Mouse (Mus musculus) ES-CJ7 (cell line): ENCODE data around the gene Adgrl2.

Source experiments
- DNase-seq: peaks from one replicate; pipeline ENCODE4 v3.0.0; 2011; ENCODE audit warnings: low read depth, low spot score

The Adgrl2 gene

GRCm38 (mm10) chr3:148823551-148823950, 166.8 kb downstream of the Adgrl2 start:
- DNase-seq: no peak

GRCm38 (mm10) chr3:148821632-148822031, 168.7 kb downstream of the Adgrl2 start:
- no peak for DNase-seq

GRCm38 (mm10) chr3:148819323-148820046, 170.9 kb downstream of the Adgrl2 start:
- peak; percentile 8 for DNase-seq

- DNase-seq: no peak
Observed at GRCm38 (mm10) chr3:148818414-148819105, 171.8 kb downstream of the Adgrl2 start.

- DNase-seq: peak; percentile 27
Observed at GRCm38 (mm10) chr3:148817491-148817890, 172.9 kb downstream of the Adgrl2 start.

GRCm38 (mm10) chr3:148813121-148813520, 177.2 kb downstream of the Adgrl2 start:
- DNase-seq: no peak

- no peak for DNase-seq
Observed at GRCm38 (mm10) chr3:148812059-148812458, 178.3 kb downstream of the Adgrl2 start.

- no peak for DNase-seq
Observed at GRCm38 (mm10) chr3:148806977-148807376, 183.4 kb downstream of the Adgrl2 start.

- no peak for DNase-seq
Observed at GRCm38 (mm10) chr3:148793286-148793913, 197.0 kb downstream of the Adgrl2 start.

- DNase-seq: no peak
Observed at GRCm38 (mm10) chr3:148770310-148770709, 220.0 kb downstream of the Adgrl2 start.
